ENCODE assay signal across 1 mouse cellular context in the genomic region with DNA sequence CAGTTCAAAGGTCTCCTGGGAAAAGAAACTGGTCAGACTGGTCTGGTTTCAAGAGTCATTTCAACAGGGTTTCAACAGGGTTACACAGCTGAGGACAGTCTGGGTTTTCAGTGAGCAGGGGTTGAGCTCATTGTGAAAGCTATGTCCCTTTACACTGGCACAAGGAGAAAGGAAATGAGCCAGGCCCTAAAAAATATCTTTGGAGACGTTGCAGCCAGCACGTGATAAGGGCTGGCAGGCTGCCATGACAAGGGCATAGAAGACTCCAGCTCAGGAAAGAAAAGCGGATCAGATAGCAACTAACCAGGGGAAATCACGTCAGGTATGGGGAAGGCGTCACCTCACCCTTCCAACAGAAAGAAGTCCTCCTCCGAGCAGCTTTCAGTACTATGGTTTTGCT.
TF ChIP-seq lines count a peak whose summit lies in the region.

No protein-coding gene starts in this region.

TF ChIP-seq in MEL, 35 proteins besides CTCF, POLR2A, EP300 and RAD21 (continued from another document):
- TF ChIP-seq USF2 (IDR thresholded peaks at IDR 0.05; ENCODE audit: borderline replicate concordance in 1 of 2, insufficient read depth in 1 of 2, low read depth in 1 of 2, low read length in 2 of 2) (peak; percentile 39 to 67; a peak in 1 of 4 replicates), MAZ (IDR thresholded peaks at IDR 0.05; ENCODE audit: low read depth, low read length) (no peak), NELFE (IDR thresholded peaks at IDR 0.05; ENCODE audit: low read depth, low read length) (peak; percentile 53), ETS1 (IDR thresholded peaks at IDR 0.05; ENCODE audit: low read depth, low read length) (peak; percentile 96), MYB (IDR thresholded peaks at IDR 0.05; ENCODE audit: low read depth, low read length) (peak; percentile 74), CHD1 (IDR thresholded peaks at IDR 0.05; ENCODE audit: low read depth, low read length) (no peak; the same call in 1 of the 2 replicates), MXI1 (IDR thresholded peaks at IDR 0.05; ENCODE audit: low read depth, low read length) (peak; percentile 71), ELF1 (IDR thresholded peaks at IDR 0.05; ENCODE audit: low read depth, low read length) (no peak), KAT2A (conservative IDR thresholded peaks at IDR 0.05; ENCODE audit: low read depth, low read length) (no peak; the same call in 1 of the 2 replicates)
